Mouse (Mus musculus) neural tube, embryonic 11.5 days (tissue): Measurements from ENCODE around the gene Acot3. TPM values are rescaled to one million over a fixed set of nuclear protein-coding genes. Genes with fewer than 3 reads are reported as not detected.
"Not testable (repeated sequence)": the region's sequence is repeated elsewhere in the genome, so short reads cannot be mapped to it uniquely, and the experiment has no call there.

Source experiments
- ATAC-seq: fragments of 200-750 bp; cut with Nextera tagmentation; 2 replicates; pipeline ENCODE4 v1.8.0; 2017; ENCODE audit warnings: moderate number of reproducible peaks, mild to moderate bottlenecking, moderate TSS enrichment, moderate library complexity; ENCODE audit not compliant: insufficient read depth, low FRiP score, low TSS enrichment
- DNase-seq: peaks from one replicate; pipeline ENCODE4 v3.0.0-alpha.2; 2015; ENCODE audit warnings: low spot score
- H3K27ac ChIP-seq: fragments of 300-500 bp; sonication (generic); 2 replicates; pipeline ENCODE4 v1.5.1; 2014; ENCODE audit warnings: low read depth, mild to moderate bottlenecking, low read length
- H3K27me3 ChIP-seq: fragments of 300-500 bp; sonication (generic); 2 replicates; pipeline ENCODE4 v1.6.1; 2014; ENCODE audit warnings: mild to moderate bottlenecking, low read length, mixed read lengths; ENCODE audit not compliant: control insufficient read depth, insufficient read depth
- H3K36me3 ChIP-seq: fragments of 300-500 bp; sonication (generic); 2 replicates; pipeline ENCODE4 v1.6.1; 2014; ENCODE audit warnings: mild to moderate bottlenecking, low read length, moderate library complexity, mixed read lengths; ENCODE audit not compliant: control insufficient read depth, insufficient read depth
- H3K4me1 ChIP-seq: fragments of 300-500 bp; sonication (generic); 2 replicates; pipeline ENCODE4 v1.6.1; 2014; ENCODE audit warnings: low read length, mixed read lengths; ENCODE audit not compliant: control insufficient read depth, insufficient read depth
- H3K4me2 ChIP-seq: fragments of 300-500 bp; sonication (generic); 2 replicates; pipeline ENCODE4 v1.6.1; 2014; ENCODE audit warnings: low read depth, mild to moderate bottlenecking, moderate library complexity
- H3K4me3 ChIP-seq: fragments of 300-500 bp; sonication (generic); 2 replicates; pipeline ENCODE4 v1.5.1; 2014; ENCODE audit warnings: low read depth, low read length
- H3K9ac ChIP-seq: fragments of 300-500 bp; sonication (generic); 2 replicates; pipeline ENCODE4 v1.6.1; 2014; ENCODE audit warnings: mild to moderate bottlenecking, low read length
- H3K9me3 ChIP-seq: fragments of 300-500 bp; sonication (generic); 2 replicates; pipeline ENCODE4 v1.6.1; 2016; ENCODE audit warnings: low read length; ENCODE audit not compliant: control insufficient read depth
- WGBS: fragments of 180-500 bp; shearing (Covaris S2); extraction: QIAGEN DNeasy Blood & Tissue Kit; methylation state at CpG from one replicate; pipeline ENCODE4 v1.1.7; 2014; 5-methylcytosine and 5-hydroxymethylcytosine counted together
- polyA plus RNA-seq: library from polyadenylated mRNA; unstranded; fragments of >200 nt; fragmentation: Nextera tagmentation; extraction: Ambion mirVana; gene quantifications from 2 replicates; pipeline ENCODE4 v1.2.1, GENCODE M21; 2014

The Acot3 gene
- polyA plus RNA-seq, 1 experiment from 2014 or later = 0.20 TPM

DNA sequence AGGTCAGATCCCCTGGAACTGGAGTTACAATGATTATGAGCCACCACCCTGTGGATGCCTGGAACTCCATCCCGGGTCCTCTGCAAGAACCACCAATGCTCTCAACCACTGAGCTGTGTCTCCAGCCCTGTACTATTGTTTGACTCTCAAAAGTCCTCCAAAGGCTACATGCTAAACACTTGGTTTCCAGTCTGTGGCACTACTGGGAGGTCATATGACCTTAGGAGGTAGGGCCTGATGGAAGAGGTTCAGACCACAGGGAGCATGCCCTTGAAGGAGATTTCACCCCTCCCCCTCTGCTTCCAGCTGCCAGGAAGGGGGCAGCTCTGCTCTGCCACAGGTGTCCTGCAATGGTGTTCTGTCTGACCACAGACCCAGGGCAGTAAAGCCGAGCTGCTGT lies 18.6 kb upstream of the Acot3 start:
- H3K9me3 ChIP-seq, H3K4me1 ChIP-seq, H3K27me3 ChIP-seq, DNase-seq, H3K4me2 ChIP-seq, H3K4me3 ChIP-seq, H3K36me3 ChIP-seq, H3K9ac ChIP-seq, H3K27ac ChIP-seq, ATAC-seq: not testable (repeated sequence)
- 77% methylated on average over 2 of the region's 2 CpGs for WGBS

GRCm38 (mm10) chr12:84034108-84034507 lies 17.8 kb upstream of the Acot3 start:
- H3K4me2 ChIP-seq = no peak overlapping the region
- ATAC-seq = no peak
- no peak for DNase-seq
- H3K4me1 ChIP-seq = no peaks in the 10 kb centered on the region
- no peaks in the 10 kb centered on the region for H3K27me3 ChIP-seq
- no peak overlapping the region for H3K4me3 ChIP-seq
- H3K36me3 ChIP-seq = no peaks in the 10 kb centered on the region
- no peaks in the 10 kb centered on the region for H3K9me3 ChIP-seq
- 70% methylated on average over 4 of the region's 4 CpGs for WGBS
- no peak overlapping the region for H3K27ac ChIP-seq
- no peak overlapping the region for H3K9ac ChIP-seq

DNA sequence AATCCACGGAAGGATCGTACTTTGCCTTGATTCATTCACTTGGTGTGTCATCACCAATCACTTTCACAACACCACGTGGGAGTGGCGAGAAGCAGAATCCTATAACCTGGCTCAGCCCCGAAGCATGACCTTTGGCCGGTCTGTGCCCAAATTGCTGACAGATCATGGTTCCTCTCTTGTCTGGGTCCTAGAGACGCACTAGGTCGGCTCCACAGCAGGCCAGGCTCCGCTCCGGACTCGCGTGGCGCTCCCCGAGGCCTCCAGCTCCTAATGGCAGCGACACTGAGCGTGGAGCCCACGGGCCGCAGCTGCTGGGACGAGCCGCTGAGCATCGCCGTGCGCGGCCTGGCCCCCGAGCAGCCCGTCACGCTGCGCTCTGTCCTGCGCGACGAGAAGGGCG lies 13.7 kb upstream of the Acot3 start, which contains the start of gene Acot4:
TSS of gene Acot4 (plus strand) at position 139 of the 400 bp plus-strand sequence.
- ATAC-seq, H3K9me3 ChIP-seq, H3K27me3 ChIP-seq, H3K27ac ChIP-seq, H3K4me1 ChIP-seq, H3K36me3 ChIP-seq: not testable (repeated sequence)
- peak within 1 kb of the TSS; percentile 47 for H3K9ac ChIP-seq
- H3K4me3 ChIP-seq = peak within 1 kb of the TSS; percentile 37
- peak; percentile 17 for DNase-seq
- 13% methylated on average over 16 of the region's 32 CpGs for WGBS
- peak within 1 kb of the TSS; percentile 55 for H3K4me2 ChIP-seq

DNA sequence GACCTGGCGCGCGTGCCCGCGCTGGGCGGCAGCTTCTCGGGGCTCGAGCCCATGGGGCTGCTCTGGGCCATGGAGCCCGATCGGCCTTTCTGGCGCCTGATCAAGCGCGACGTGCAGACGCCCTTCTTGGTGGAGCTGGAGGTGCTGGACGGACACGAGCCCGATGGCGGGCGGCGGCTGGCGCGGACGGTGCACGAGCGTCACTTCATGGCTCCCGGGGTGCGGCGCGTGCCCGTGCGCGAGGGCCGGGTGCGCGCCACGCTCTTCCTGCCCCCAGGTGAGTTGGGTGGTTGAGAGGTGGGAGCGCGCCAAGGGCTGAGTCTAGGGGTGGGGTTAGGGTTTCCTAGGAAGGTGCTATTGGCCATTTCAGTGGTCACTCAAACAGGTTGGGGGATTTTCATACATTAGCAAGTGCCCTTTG lies 13.2 kb upstream of the Acot3 start, which contains the start of gene Gm49366:
TSS of gene Gm49366 (plus strand) at position 245 of the 421 bp plus-strand sequence.
- H3K27me3 ChIP-seq, H3K27ac ChIP-seq, H3K4me1 ChIP-seq, H3K9me3 ChIP-seq, H3K36me3 ChIP-seq, ATAC-seq: not testable (repeated sequence)
- Histone ChIP-seq H3K4me3 (peak within 1 kb of the TSS; percentile 37), H3K4me2 (peak within 1 kb of the TSS; percentile 55), H3K9ac (peak within 1 kb of the TSS; percentile 47)
- 5% methylated on average over 32 of the region's 39 CpGs for WGBS
- DNase-seq = peak; percentile 29

- 85% methylated on average over 5 of the region's 5 CpGs for WGBS
- no peak for ATAC-seq
- no peak overlapping the region for H3K27ac ChIP-seq
Observed at GRCm38 (mm10) chr12:84042248-84042647, 9.7 kb upstream of the Acot3 start.

DNA sequence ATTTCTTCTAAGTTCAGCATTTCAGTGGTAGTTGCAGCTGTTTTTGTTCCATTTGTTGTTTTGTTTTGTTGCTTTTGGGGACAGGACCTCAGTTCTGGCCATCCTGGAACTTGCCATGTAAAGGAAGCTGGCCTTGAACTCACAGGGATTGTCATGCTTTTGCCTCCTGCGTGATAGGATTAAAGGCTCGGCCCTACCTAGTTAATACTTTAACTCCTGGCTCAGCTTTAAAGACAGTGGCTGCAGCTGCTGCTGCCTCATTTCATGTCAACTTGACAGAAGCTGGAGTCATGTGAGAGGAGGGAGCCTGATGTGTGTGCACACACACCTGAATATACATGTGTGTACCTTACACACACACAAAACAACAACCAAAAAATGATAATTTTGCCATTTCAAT lies 7.9 kb upstream of the Acot3 start:
- Histone ChIP-seq H3K4me1 (no peaks in the 10 kb centered on the region), H3K4me3 (no peak overlapping the region), H3K9me3 (no peaks in the 10 kb centered on the region), H3K36me3 (no peaks in the 10 kb centered on the region), H3K27ac (no peak overlapping the region), H3K4me2 (no peak overlapping the region), H3K27me3 (no peaks in the 10 kb centered on the region), H3K9ac (no peak overlapping the region)
- 80% methylated on average over 2 of the region's 2 CpGs for WGBS
- ATAC-seq (no peak), DNase-seq (no peak)

More at GRCm38 (mm10) chr12:84042248-84042647, 9.7 kb upstream of the Acot3 start:
- no peak overlapping the region for H3K9ac ChIP-seq
- no peak overlapping the region for H3K4me3 ChIP-seq
- H3K4me1 ChIP-seq = no peaks in the 10 kb centered on the region
- DNase-seq = no peak
- H3K4me2 ChIP-seq = no peak overlapping the region
- no peaks in the 10 kb centered on the region for H3K36me3 ChIP-seq
- no peaks in the 10 kb centered on the region for H3K27me3 ChIP-seq
- no peaks in the 10 kb centered on the region for H3K9me3 ChIP-seq

DNA sequence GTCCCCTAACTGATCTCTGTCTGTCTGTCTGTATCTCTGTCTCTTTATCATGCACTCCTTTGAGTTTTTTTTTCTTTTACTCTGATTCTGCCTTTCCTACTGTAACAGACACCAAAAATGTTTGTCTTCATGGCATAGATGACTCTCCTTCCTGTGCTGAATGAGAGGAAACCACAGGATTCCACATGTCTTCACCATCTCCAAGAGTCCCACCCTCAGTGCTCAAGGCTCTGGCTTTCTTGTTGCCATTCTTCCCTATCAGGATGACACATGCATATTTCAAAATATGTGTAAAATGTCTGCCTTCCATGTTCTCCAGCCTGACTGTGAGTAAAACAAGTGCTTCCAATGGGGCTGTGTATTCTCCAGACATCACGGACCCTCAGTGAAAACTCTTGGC lies 5.0 kb upstream of the Acot3 start:
- ATAC-seq = no peak
- no peaks in the 10 kb centered on the region for H3K36me3 ChIP-seq
- no peaks in the 10 kb centered on the region for H3K9me3 ChIP-seq
- DNase-seq = no peak
- H3K4me2 ChIP-seq = no peak overlapping the region
- no peaks in the 10 kb centered on the region for H3K4me1 ChIP-seq
- no peak overlapping the region for H3K27ac ChIP-seq
- no peak overlapping the region for H3K4me3 ChIP-seq
- 95% methylated on average over 1 of the region's 1 CpGs for WGBS
- H3K9ac ChIP-seq = no peak overlapping the region
- H3K27me3 ChIP-seq = no peaks in the 10 kb centered on the region

DNA sequence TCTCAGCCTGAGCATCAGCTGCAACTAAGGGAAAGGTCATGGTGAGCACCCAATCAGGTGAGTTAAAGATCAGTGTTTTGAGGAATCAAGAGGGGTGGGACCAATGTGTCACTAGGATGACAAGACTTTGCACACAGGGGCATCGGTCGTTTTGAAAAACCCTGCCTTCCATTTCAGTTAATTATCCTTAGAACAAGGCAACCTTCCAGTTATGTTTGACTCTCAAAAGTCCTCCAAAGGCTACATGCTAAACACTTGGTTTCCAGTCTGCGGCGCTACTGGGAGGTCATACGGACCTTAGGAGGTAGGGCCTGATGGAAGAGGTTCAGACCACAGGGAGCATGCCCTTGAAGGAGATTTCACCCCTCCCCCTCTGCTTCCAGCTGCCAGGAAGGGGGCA lies 1.2 kb upstream of the Acot3 start:
- not testable (repeated sequence) for DNase-seq, H3K36me3 ChIP-seq, H3K4me1 ChIP-seq, H3K9me3 ChIP-seq, H3K9ac ChIP-seq, H3K4me3 ChIP-seq, H3K4me2 ChIP-seq, ATAC-seq, H3K27ac ChIP-seq
- 86% methylated on average over 5 of the region's 5 CpGs for WGBS
- H3K27me3 ChIP-seq = peaks cover 13% of the 10 kb centered on the region

DNA sequence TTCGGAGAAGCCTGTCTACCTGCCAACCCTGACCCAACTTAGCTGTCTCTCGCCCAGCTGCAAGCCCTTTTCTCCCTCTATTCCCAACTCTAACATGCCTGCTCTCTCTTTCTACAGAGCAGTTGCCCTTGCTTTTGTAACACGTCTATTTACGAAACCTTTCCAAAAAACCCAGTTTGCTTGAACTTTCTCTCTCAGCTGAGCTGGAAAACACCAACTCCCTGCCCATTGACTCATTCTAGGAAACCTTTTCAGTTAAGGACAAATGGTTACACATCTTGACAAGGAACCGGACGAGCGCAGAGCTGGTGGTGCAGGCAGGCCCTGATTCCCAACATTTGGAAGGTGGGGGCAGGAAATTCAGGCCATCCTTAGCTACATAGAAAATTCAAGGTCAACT lies 665 bp downstream of the Acot3 start:
- H3K27ac ChIP-seq = no peak overlapping the region
- H3K9ac ChIP-seq = no peak overlapping the region
- no peaks in the 10 kb centered on the region; the same call in 1 of the 2 replicates for H3K4me1 ChIP-seq
- H3K4me2 ChIP-seq = no peak overlapping the region
- H3K27me3 ChIP-seq = peaks cover 13% of the 10 kb centered on the region
- H3K9me3 ChIP-seq = no peaks in the 10 kb centered on the region
- 88% methylated on average over 7 of the region's 7 CpGs for WGBS
- no peaks in the 10 kb centered on the region for H3K36me3 ChIP-seq
- DNase-seq (no peak), ATAC-seq (no peak)
- H3K4me3 ChIP-seq = no peak overlapping the region
